Mouse (Mus musculus) midbrain, embryonic 13.5 days (tissue): ENCODE results near the gene Plekhg5. TPM values are rescaled to one million over a fixed set of nuclear protein-coding genes. Genes with fewer than 3 reads are reported as not detected.

Experiments
- ATAC-seq: fragments of 200-750 bp; cut with Nextera tagmentation; 2 replicates; pipeline ENCODE4 v1.8.0; 2017; ENCODE audit warnings: mild to moderate bottlenecking, moderate TSS enrichment, moderate library complexity
- H3K27ac ChIP-seq: fragments of 300-500 bp; sonication (generic); 2 replicates; pipeline ENCODE4 v1.5.1; 2015; ENCODE audit warnings: inconsistent platforms, mild to moderate bottlenecking, moderate library complexity
- H3K27me3 ChIP-seq: fragments of 300-500 bp; sonication (generic); 2 replicates; pipeline ENCODE4 v1.6.1; 2015; ENCODE audit warnings: mild to moderate bottlenecking, inconsistent platforms
- H3K36me3 ChIP-seq: fragments of 300-500 bp; sonication (generic); 2 replicates; pipeline ENCODE4 v1.6.1; 2015; ENCODE audit warnings: mild to moderate bottlenecking, inconsistent platforms
- H3K4me1 ChIP-seq: fragments of 300-500 bp; sonication (generic); replicated peaks from 2 replicates; pipeline ENCODE4 v1.6.1; 2015; ENCODE audit warnings: inconsistent platforms
- H3K4me2 ChIP-seq: fragments of 300-500 bp; sonication (generic); replicated peaks from 2 replicates; pipeline ENCODE4 v1.6.1; 2015; ENCODE audit warnings: moderate library complexity, mild to moderate bottlenecking, inconsistent platforms
- H3K4me3 ChIP-seq: fragments of 300-500 bp; sonication (generic); replicated peaks from 2 replicates; pipeline ENCODE4 v1.5.1; 2015; ENCODE audit warnings: mild to moderate bottlenecking, inconsistent platforms
- H3K9ac ChIP-seq: fragments of 300-500 bp; sonication (generic); replicated peaks from 2 replicates; pipeline ENCODE4 v1.6.1; 2015; ENCODE audit warnings: mild to moderate bottlenecking, inconsistent platforms
- H3K9me3 ChIP-seq: fragments of 300-500 bp; sonication (generic); 2 replicates; pipeline ENCODE4 v1.6.1; 2016; ENCODE audit warnings: mild to moderate bottlenecking, inconsistent platforms
- WGBS: fragments of 180-500 bp; shearing (Covaris S2); methylation state at CpG from one replicate; pipeline ENCODE4 v1.1.7; 2015; 5-methylcytosine and 5-hydroxymethylcytosine counted together
- polyA plus RNA-seq: library from polyadenylated mRNA; unstranded; fragments of >200 nt; fragmentation: Nextera tagmentation; extraction: Ambion mirVana; gene quantifications from 2 replicates; pipeline ENCODE4 v1.2.1, GENCODE M21; 2015

Gene Plekhg5
- polyA plus RNA-seq, 1 experiment from 2014 or later = 8.4 TPM

DNA sequence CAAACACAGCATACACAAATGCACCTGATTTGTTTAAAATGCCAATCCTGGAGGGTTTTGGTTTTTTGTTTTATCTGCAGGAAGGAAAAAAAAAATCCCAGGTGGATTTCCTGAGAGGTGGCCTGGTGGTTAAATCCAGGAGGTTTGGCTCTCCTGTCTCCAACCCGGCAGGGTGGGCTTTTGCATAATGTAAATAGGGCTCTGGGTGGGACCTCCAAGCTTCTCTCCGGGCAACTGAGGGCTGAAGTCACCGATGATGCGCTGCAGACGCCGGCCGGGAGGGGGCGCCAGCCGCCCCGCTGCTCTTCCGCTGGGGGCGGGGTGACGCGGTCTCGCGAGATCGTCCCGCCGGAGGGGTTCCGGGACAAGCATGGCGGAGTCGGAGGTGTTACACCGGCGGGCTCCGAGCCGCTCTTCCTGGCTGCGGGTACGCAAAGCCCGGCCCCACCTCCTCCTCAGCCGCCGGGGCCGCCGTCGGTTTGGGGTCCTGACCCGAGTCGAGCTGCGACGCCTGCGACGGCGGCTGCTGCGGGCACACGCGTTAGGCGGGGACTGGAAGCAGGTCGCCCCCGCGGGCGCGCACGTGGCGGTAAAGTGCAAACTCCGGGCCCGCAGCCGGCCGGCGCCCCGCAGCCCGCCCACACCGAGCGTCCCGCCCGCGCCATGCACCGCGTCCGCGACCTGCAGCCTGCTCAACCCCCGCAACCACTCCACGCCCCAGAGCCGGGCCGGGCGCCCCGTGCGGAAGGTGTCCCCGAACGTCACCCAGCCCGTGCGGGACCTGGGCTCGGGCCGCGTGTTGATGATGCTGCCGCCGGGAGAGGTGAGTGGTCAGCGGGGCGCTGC, 33.1 kb upstream of the Plekhg5 start, which contains the start of gene Nol9:
Gene Nol9, plus strand, starts transcription at position 337 of the 846 bp plus-strand sequence.
- H3K36me3 ChIP-seq = peaks cover 32% of the 10 kb centered on the region
- ATAC-seq = peak; percentile 90
- peak within 1 kb of the TSS; percentile 96 for H3K9ac ChIP-seq
- H3K27ac ChIP-seq = no peak within 1 kb of the TSS; the same call in 1 of the 2 replicates
- H3K9me3 ChIP-seq = no peaks in the 10 kb centered on the region
- H3K4me2 ChIP-seq = peak within 1 kb of the TSS; percentile 97
- H3K4me1 ChIP-seq = peaks cover 19% of the 10 kb centered on the region
- H3K4me3 ChIP-seq = peak within 1 kb of the TSS; percentile 100
- H3K27me3 ChIP-seq = no peaks in the 10 kb centered on the region
- WGBS = 1% methylated on average over 72 of the region's 86 CpGs

DNA sequence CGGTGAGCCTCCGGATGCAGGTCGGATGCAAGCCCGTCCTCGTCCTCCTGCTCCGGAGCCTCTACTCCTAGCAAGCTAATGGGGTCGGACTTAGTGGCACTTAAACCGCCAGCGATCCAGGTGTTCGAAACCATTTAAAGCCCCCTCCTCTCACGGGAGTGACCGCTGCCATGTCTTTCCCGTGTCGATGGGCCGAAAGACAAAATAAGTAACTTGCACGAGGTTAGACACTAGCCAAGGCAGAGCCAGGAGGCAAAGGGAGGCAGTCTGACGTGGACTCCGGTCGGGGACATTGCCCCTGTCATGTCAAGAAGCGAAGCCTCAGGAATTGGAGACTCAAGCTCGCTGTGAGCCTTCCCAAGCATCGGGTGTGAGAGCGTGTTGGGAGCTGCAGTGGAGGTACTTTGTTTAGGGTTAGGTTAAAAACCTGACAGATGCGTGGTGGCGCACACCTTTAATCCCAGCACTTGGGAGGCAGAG, 32.4 kb upstream of the Plekhg5 start:
- Histone ChIP-seq H3K27me3 (no peaks in the 10 kb centered on the region), H3K27ac (no peak overlapping the region), H3K4me3 (peak overlapping the region; percentile 100), H3K4me2 (peak overlapping the region; percentile 97), H3K9me3 (no peaks in the 10 kb centered on the region), H3K4me1 (peaks cover 19% of the 10 kb centered on the region), H3K36me3 (peaks cover 39% of the 10 kb centered on the region), H3K9ac (peak overlapping the region; percentile 96)
- 5% methylated on average over 25 of the region's 25 CpGs for WGBS
- ATAC-seq = no peak

GRCm38 (mm10) chr4:152041924-152042641, 30.2 kb upstream of the Plekhg5 start:
- Histone ChIP-seq H3K9ac (no peak overlapping the region), H3K36me3 (peaks cover 61% of the 10 kb centered on the region), H3K4me3 (no peak overlapping the region), H3K27ac (no peak overlapping the region), H3K4me2 (no peak overlapping the region), H3K4me1 (peaks cover 19% of the 10 kb centered on the region), H3K27me3 (no peaks in the 10 kb centered on the region), H3K9me3 (no peaks in the 10 kb centered on the region)
- 93% methylated on average over 22 of the region's 22 CpGs for WGBS
- ATAC-seq = no peak

DNA sequence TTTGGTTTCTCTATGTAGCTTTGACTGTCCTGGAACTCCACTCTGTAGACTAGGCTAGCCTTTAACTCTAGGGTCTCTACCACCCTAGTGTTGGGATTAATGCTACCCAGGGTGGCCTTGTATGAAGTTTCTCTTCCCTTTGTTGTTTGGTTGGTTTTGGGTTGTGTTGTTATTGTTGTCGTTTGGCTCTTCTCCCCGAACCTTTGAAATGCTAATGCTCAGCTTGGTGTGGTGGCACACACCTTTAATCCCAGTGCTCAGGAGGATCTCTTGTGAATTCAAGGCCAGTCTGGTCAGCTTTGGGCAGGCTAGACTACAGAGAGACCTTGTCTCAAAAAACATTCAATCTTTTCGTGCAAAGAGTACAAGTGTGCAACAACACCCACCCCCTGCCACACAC, 29.1 kb upstream of the Plekhg5 start:
- Histone ChIP-seq H3K9ac (no peak overlapping the region), H3K4me2 (no peak overlapping the region), H3K27ac (no peak overlapping the region), H3K36me3 (peaks cover 72% of the 10 kb centered on the region), H3K9me3 (no peaks in the 10 kb centered on the region), H3K27me3 (no peaks in the 10 kb centered on the region), H3K4me1 (peaks cover 19% of the 10 kb centered on the region), H3K4me3 (no peak overlapping the region)
- WGBS = 94% methylated on average over 3 of the region's 3 CpGs
- no peak for ATAC-seq

GRCm38 (mm10) chr4:152044609-152045008, 27.7 kb upstream of the Plekhg5 start:
- H3K27me3 ChIP-seq = no peaks in the 10 kb centered on the region
- no peak overlapping the region for H3K4me2 ChIP-seq
- peaks cover 13% of the 10 kb centered on the region for H3K4me1 ChIP-seq
- peaks cover 83% of the 10 kb centered on the region for H3K36me3 ChIP-seq
- no peak for ATAC-seq
- H3K4me3 ChIP-seq = no peak overlapping the region
- WGBS = 82% methylated on average over 6 of the region's 6 CpGs
- no peaks in the 10 kb centered on the region for H3K9me3 ChIP-seq
- no peak overlapping the region for H3K27ac ChIP-seq
- H3K9ac ChIP-seq = no peak overlapping the region

DNA sequence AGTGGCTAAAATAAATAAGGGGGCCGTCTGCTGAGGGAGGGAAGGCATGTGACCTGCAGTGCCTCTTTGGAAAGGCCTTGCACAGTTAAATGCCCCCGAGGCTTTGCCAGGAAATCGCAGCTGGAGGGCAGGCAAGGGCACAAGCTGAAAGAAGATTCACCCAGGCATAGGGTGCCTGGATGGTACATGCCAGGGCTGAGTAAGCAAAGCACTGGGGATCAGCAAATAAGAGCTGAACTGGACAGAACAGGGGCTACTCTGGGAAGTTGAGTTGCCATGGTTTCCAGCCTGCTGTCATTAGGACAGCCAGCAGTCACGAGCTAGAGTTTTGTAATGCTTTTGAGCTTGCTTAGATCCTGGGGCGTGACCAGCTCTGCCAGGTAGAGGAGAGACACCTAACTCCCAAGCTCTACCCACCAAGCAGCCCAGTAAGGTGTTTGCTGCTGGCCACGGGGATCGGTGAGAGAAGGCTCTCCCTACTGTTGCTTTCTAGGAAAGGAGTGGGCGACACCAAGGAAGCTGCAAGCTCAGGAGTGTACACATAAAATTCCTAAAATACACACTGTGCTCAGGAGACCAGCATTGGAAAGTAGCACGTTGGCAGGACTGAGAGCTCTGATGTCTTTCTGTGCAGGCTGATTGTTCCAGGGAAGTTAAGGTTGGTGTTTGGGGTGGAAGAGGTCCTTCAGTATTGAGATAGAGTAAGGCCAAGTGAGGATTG, 9.7 kb upstream of the Plekhg5 start:
- no peak for ATAC-seq

DNA sequence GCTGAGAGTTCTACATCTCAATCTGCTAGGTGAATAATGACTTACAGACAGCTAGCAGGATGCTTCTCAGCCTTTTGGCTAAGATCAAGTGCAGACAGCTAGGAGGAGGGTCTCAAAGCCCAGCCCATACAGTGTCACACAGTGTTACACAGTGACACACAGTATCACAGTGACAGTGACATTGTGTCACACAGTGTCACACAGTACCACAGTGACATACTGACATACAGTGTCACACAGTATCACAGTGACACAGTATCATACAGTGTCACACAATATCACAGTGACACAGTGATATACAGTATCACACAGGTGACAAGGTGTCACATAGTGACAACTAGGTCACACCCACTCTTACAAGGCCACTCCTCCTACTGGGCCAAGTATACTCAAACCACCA, 5.0 kb upstream of the Plekhg5 start:
- H3K4me2 ChIP-seq = no peak overlapping the region
- ATAC-seq = peak; percentile 27; the same call in 1 of the 2 replicates
- H3K27me3 ChIP-seq = no peaks in the 10 kb centered on the region
- H3K27ac ChIP-seq = no peak overlapping the region
- H3K9ac ChIP-seq = no peak overlapping the region
- H3K4me1 ChIP-seq = peaks cover 3% of the 10 kb centered on the region
- no peaks in the 10 kb centered on the region for H3K9me3 ChIP-seq
- no peak overlapping the region for H3K4me3 ChIP-seq
- H3K36me3 ChIP-seq = peaks cover 11% of the 10 kb centered on the region

More for the DNA sequence above, 9.7 kb upstream of the Plekhg5 start:
- Histone ChIP-seq H3K27me3 (no peaks in the 10 kb centered on the region), H3K36me3 (peaks cover 53% of the 10 kb centered on the region), H3K4me1 (no peaks in the 10 kb centered on the region), H3K9me3 (no peaks in the 10 kb centered on the region), H3K4me3 (no peak overlapping the region), H3K9ac (no peak overlapping the region), H3K4me2 (no peak overlapping the region), H3K27ac (no peak overlapping the region)
- WGBS = 80% methylated on average over 9 of the region's 9 CpGs

GRCm38 (mm10) chr4:152068166-152068724, 4.1 kb upstream of the Plekhg5 start:
- H3K36me3 ChIP-seq = peaks cover 7% of the 10 kb centered on the region
- no peak overlapping the region for H3K4me2 ChIP-seq
- H3K4me1 ChIP-seq = peaks cover 9% of the 10 kb centered on the region
- WGBS = 73% methylated on average over 6 of the region's 6 CpGs
- no peak overlapping the region for H3K27ac ChIP-seq
- H3K27me3 ChIP-seq = no peaks in the 10 kb centered on the region
- ATAC-seq = no peak
- H3K4me3 ChIP-seq = no peak overlapping the region
- H3K9ac ChIP-seq = no peak overlapping the region
- no peaks in the 10 kb centered on the region for H3K9me3 ChIP-seq

- no peaks in the 10 kb centered on the region for H3K27me3 ChIP-seq
- H3K27ac ChIP-seq = no peak overlapping the region
- no peaks in the 10 kb centered on the region for H3K9me3 ChIP-seq
- H3K9ac ChIP-seq = no peak overlapping the region
- peaks cover 3% of the 10 kb centered on the region for H3K36me3 ChIP-seq
- 87% methylated on average over 3 of the region's 3 CpGs for WGBS
- no peak for ATAC-seq
- H3K4me3 ChIP-seq = no peak overlapping the region
- H3K4me2 ChIP-seq = no peak overlapping the region
- H3K4me1 ChIP-seq = peaks cover 9% of the 10 kb centered on the region
Measured at GRCm38 (mm10) chr4:152069245-152069644, 3.1 kb upstream of the Plekhg5 start.

DNA sequence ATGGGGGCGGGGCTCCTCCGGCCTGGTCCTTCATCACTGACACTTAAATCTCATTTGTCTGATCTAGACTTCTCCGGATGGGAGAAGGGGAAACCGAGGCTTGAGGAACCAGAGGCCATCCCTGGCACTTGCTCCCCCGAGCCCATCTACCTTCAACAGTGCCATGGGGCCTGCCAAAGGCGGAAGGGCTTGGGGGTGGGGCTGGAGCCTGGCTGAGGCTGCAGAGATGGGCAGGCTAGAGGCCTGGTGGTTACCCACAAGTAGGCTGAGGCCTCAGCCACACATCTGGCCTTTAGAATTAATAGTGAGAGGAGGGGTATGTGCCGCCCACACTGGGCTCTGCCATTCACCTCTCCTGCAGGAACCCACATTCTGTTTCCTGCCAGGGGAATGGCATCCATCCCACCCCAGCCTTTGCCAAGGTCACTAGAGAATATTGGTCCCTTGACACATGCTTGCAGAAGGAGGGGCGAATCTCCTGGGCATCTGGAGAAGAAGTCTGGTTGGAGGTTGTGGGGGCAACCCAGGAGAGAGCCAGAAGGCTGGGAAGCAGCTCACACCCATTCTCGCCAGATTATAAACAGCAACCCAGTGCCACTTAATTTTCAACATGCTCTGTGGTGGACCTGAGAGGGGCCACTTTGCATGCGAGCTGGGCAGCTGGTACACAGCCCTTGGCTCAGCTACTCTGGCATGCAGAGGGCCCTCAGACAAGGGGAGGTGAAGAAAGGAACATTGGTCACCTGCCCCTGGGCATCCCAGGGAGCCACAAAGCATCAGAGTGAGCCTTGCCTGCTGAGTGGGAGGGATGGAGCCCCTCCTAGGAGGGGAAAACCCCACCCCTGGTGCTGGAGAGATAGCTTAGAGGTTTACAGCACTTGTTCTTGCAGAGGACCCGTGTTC, 1.6 kb upstream of the Plekhg5 start:
- 81% methylated on average over 11 of the region's 11 CpGs for WGBS
- no peak overlapping the region for H3K4me2 ChIP-seq
- no peaks in the 10 kb centered on the region for H3K27me3 ChIP-seq

DNA sequence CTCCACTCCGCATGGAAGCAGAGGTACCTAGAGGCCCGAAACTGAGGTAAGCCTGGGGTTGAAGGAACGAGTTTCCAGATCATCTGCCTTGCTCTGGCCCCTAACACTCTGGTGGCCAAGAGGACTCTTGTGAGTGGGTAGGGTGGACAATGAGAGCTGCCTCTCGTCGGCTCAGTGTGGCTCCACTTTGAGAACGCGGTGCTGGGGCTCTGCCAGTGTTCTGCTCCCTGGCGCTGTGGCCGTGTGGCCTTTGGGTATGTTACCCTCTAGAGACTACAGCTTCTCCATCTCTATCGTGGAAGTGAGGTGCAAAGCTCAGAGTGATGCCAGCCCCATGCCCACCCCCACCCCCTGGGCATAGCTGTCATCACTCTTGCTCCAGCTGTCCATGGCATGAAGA, 357 bp downstream of the Plekhg5 start:
- no peak overlapping the region for H3K4me2 ChIP-seq
- no peak overlapping the region for H3K4me3 ChIP-seq
- H3K9ac ChIP-seq = 0 out of 2 replicates have a peak overlapping the region, but pooled peaks have one; percentile 14
- no peaks in the 10 kb centered on the region for H3K9me3 ChIP-seq
- peaks cover 9% of the 10 kb centered on the region for H3K4me1 ChIP-seq
- WGBS = 71% methylated on average over 10 of the region's 10 CpGs
- no peak for ATAC-seq
- H3K27ac ChIP-seq = no peak overlapping the region
- H3K27me3 ChIP-seq = no peaks in the 10 kb centered on the region
- no peaks in the 10 kb centered on the region for H3K36me3 ChIP-seq

More for the DNA sequence above, 1.6 kb upstream of the Plekhg5 start:
- Histone ChIP-seq H3K36me3 (no peaks in the 10 kb centered on the region), H3K9ac (no peak overlapping the region), H3K4me1 (peaks cover 9% of the 10 kb centered on the region), H3K9me3 (no peaks in the 10 kb centered on the region), H3K4me3 (no peak overlapping the region), H3K27ac (no peak overlapping the region)
- no peak for ATAC-seq
